Mouse (Mus musculus) liver, adult 2 months (tissue): ENCODE results near the gene Gm867.

Experiments used
- CTCF ChIP-seq: fragments of 200-500 bp; IDR thresholded peaks from 2 replicates; pipeline ENCODE4 v1.5.1; 2011; ENCODE audit warnings: low read depth, low read length, control low read depth
- POLR2A ChIP-seq: fragments of 200-500 bp; IDR thresholded peaks from 2 replicates; pipeline ENCODE4 v1.6.1; 2011; ENCODE audit warnings: low read length, control low read depth; ENCODE audit not compliant: insufficient read depth; ENCODE audit errors: extremely low read depth

DNA sequence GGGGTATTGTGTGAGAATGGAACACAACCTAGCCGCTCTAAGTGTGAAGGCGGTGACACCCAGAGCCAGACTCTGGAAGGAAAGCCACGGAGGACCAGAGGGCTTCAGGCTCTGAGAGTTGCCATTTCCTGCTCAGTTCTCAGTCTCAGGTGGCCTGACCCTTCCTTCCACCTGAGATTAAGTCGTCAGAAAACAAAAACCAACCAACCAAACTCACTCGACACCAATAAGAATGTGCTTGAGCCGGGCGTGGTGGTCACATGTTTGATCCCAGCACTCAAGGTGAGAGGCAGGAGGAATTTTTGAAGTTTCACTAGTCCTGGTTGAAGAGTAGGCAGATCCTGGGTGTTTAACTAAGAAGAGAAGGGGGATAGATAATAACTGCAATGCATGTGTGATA is 5.4 kb upstream of the Gm867 start:
- TF ChIP-seq CTCF (no peak), POLR2A (no peak)
